Mouse (Mus musculus): Measurements from ENCODE around the gene Prkci. TPM values are rescaled to one million over a fixed set of nuclear protein-coding genes. Genes with fewer than 3 reads are reported as not detected.

Prkci gene
- 10 to 100 TPM; 60.9 to 65.0 TPM for total RNA-seq (2021)
- long read RNA-seq, experiment 1, full-length matches to known transcripts, result 40 of 59 reads
- long read RNA-seq, experiment 1, partial matches to known transcripts, result 3 of 59 reads
- long read RNA-seq, experiment 1, other reads (novel, unspliced or antisense), result 16 of 59 reads
- long read RNA-seq, experiment 2, full-length matches to known transcripts, result 48 of 69 reads
- long read RNA-seq, experiment 2, partial matches to known transcripts, result 15 of 69 reads
- long read RNA-seq, experiment 2, other reads (novel, unspliced or antisense), result 6 of 69 reads

DNA sequence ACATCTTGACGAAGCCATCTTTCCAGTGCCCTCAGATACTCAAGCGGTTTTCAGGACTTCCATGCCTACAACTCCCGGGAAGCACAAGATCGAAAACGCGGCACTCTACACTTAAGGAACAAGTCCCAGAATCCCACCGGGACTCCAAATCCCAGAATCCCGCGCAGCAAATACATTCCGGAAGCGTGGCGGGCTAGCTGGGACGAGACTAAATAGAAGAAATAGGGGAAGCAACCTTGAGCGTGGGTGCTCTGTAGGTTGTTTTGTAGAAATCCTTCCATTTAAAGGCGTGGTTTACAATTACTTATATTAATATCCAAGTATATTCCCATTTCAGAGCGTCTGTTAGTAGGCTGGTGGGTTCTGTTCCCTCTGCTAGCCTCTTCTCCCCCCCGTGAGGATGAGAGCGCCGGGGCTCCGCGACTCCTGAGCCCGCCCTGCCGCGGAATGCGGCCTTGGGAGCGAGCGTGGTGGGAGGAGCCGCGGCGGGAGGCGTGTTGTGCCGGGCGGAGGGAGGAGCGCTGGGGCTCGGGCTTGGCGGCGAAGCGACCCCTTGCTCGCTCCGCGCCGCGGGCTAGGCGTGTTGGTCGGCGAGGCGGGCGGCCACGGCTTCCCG, at the start of gene Prkci:
Gene Prkci (plus strand): TSS at position 465 of the 616 bp plus-strand sequence.
- Histone ChIP-seq H3K4me3 (peak within 1 kb of the TSS; percentile 84), H3K27ac (peak within 1 kb of the TSS; percentile 95)
- TF ChIP-seq CTCF (conservative IDR thresholded peaks at IDR 0.05), result no peak
- DNase-seq (ENCODE audit: low spot score in 2 of 2), result peak; percentile 92

DNA sequence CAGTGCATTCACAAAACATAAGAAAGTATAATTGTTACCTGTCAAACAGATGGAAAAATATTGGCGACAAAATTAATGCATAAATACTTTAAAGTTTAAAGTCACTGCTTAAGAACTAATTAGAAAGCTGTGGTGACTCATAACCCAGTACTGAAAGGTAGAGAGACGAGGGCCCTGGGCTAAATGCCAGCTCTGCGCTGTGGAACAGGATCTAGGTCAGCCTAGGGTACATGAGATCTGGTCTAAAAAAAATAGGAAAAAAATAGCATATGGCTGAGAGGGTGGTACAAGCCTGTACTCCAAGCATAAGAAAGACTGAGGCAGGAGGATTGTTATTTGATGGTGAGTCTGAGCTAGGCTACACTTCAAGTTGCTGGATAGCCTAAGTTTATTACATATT, 43.9 kb upstream of the Prkci start:
- TF ChIP-seq CTCF (conservative IDR thresholded peaks at IDR 0.05), result no peak
- H3K4me3 ChIP-seq, result no peak overlapping the region
- no peak for DNase-seq (ENCODE audit: low spot score in 2 of 2)
- H3K27ac ChIP-seq, result no peak overlapping the region

DNA sequence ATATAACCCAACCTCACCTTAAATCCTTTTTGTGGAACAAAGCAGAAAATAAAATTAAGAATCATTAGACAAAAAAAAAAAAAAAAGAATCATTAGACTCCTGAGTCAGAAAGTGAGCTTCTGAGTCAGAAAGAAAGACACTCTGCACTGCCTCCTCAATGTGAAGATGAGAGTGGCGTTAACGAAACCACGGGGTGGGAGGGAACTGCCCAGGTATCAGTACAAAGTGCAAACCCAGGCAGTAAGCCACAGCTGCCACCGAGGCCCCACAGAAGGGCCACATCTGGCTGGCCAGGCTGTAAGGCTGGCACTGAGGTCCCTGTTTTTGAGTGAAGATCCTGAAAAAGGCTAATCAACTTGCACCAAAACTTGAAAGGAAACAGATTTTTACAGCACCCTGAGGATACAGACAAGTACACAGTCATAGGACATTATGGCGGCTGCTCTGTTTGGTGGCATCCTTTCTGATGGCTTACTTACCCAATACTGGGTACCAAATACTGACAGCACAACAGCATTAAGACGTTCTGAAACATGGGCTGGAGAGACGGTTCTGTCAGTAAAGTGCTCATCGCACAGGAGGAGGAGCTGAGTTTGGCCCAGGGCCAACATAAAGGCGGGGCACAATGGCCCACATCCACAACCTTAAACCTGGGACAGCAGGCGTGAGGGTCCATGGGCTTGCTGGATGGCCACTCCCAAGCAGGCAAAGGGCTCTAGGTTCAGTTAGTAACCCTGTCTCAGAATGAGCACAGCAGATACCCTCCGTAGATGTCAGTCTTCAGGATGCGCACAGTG, 43.1 kb upstream of the Prkci start:
- no peak for TF ChIP-seq CTCF (conservative IDR thresholded peaks at IDR 0.05)
- H3K27ac ChIP-seq, result no peak overlapping the region
- no peak for DNase-seq (ENCODE audit: low spot score in 2 of 2)
- H3K4me3 ChIP-seq, result no peak overlapping the region

- no peak for TF ChIP-seq CTCF (conservative IDR thresholded peaks at IDR 0.05)
Observed at GRCm38 (mm10) chr3:30956327-30956726, 39.2 kb upstream of the Prkci start.

DNA sequence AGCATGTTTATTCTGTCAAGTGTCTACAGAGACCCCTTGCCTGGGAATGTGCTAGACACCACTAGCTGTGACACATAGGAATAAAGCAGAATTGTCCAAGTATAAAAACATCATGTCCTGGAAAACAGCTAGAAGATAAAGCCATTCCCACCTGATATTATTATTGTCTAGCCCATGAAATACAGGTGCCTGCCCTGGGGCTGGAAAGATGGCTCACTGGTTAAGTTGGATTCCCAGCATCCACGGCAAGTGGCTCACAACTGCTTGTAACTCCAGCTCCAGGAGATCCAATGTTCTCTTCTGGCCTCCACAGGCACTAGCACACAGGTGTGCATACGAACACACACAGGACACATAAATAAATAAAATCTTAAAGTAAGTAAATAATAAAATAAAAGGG, 36.8 kb upstream of the Prkci start:
- DNase-seq (ENCODE audit: low spot score in 2 of 2), result no peak
- TF ChIP-seq CTCF (conservative IDR thresholded peaks at IDR 0.05), result no peak
- Histone ChIP-seq H3K27ac (no peak overlapping the region), H3K4me3 (no peak overlapping the region)

More at GRCm38 (mm10) chr3:30956327-30956726, 39.2 kb upstream of the Prkci start:
- no peak overlapping the region for H3K27ac ChIP-seq
- no peak overlapping the region for H3K4me3 ChIP-seq
- DNase-seq (ENCODE audit: low spot score in 2 of 2), result no peak

DNA sequence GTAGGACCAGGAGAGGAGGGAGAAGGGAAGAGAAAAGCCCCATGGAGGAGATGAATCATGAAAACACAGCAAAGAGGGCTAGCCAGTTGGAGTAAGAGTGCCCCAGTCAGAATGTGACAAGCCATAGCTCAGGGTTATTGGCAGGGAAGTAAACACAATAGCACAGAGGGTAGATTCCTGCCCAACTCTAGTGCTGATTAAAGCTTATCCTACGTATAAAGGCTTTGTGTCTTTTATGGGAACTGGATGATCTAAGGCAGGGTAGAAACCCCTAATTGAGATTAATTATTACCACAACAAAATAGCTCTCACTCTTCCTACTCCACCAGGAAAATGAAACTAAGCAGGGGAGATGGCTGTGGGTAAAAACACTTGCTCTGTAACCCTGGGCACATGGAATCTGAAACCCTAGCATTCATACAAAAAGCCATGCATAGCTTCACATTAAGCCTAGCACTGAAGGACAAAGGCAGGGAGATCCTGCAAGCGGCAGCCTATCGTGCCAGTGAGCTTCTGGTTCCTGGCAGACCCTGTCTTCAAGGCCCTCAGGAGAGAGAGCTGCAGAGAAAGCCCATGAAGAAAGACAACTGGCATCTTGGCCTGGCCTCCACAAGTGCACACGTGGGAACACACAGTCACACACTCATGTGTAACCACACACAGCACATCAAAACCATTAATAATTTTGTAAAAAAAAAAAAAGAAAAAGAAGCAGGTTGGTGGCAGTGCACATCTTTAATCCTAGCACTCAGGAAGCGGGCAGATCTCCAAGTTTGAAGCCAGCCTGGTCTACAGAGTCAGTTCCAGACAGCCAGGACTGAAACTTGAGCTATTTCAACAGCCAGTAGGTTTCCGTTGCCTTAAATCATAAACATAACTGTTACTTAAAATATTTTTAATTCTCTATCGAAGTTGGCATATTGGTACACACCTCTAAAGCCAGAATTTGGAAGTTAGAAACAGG, 35.4 kb upstream of the Prkci start:
- no peak for DNase-seq (ENCODE audit: low spot score in 2 of 2)
- Histone ChIP-seq H3K4me3 (no peak overlapping the region), H3K27ac (no peak overlapping the region)
- TF ChIP-seq CTCF (conservative IDR thresholded peaks at IDR 0.05), result no peak

DNA sequence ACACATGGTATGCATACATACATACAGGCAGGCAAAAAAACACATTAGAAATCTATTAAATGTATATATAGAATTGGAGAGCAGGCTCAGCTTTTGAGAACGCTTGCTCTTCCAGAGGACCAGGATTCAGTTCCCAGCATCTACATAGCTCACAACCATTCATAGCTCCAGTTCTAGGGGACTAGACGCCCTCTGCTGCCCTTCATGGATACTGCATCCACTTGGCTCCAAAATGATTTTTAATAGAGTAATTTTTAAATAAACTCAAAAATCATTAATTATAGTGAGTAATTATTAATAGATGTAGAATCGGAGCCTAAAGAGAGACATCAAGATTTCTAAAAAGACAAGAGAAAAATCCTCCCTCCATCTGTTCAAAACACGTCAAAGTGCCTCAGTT, 32.4 kb upstream of the Prkci start:
- Histone ChIP-seq H3K27ac (no peak overlapping the region), H3K4me3 (no peak overlapping the region)
- peak; percentile 68 for TF ChIP-seq CTCF (conservative IDR thresholded peaks at IDR 0.05)
- no peak for DNase-seq (ENCODE audit: low spot score in 2 of 2)

DNA sequence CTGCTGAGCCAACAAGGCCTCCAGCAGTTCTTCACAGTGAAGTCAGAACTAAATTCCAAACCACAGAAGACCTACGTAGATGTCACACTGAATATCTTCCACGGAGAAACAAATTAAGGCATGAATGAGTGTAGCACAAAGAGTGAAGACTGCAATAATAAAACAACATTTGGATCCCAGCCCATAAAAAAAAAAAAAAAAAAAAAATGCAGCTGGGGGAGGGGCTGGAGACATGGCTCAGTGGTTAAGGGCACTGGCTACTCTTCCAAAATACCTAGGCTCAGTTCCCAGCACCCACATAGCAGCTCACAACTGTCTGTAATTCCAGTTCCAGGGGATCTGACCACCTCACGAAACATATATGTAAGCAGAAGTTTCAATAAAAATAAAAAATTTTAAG, 31.3 kb upstream of the Prkci start:
- no peak for TF ChIP-seq CTCF (conservative IDR thresholded peaks at IDR 0.05)
- Histone ChIP-seq H3K4me3 (no peak overlapping the region), H3K27ac (no peak overlapping the region)
- no peak for DNase-seq (ENCODE audit: low spot score in 2 of 2)

DNA sequence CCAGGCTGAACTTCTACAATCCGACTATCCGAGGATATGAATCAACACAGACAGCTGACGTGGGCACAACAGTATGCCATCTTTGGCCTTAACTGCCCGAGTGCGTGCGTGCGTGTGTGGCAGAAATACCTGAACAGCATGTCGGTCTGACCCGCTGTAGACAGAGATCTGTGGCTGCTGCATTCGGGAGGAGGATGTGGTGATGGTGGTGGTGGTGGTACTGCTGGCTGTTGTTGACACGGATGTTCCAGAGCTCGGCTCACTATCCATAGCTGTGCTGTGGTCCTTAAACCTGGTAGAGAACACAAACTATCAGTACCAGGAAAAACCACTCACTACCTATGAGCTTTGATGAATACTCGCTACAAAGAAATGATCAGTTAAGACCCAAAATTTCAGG, 29.9 kb upstream of the Prkci start:
- H3K4me3 ChIP-seq, result no peak overlapping the region
- no peak for TF ChIP-seq CTCF (conservative IDR thresholded peaks at IDR 0.05)
- DNase-seq (ENCODE audit: low spot score in 2 of 2), result no peak

GRCm38 (mm10) chr3:30968531-30969092, 26.9 kb upstream of the Prkci start:
- no peak for TF ChIP-seq CTCF (conservative IDR thresholded peaks at IDR 0.05)
- DNase-seq (ENCODE audit: low spot score in 2 of 2), result peak; percentile 21 to 41
- peak overlapping the region; percentile 99 for H3K4me3 ChIP-seq
- H3K27ac ChIP-seq, result peak overlapping the region; percentile 98

More for the DNA sequence above, 29.9 kb upstream of the Prkci start:
- H3K27ac ChIP-seq, result no peak overlapping the region

- H3K4me3 ChIP-seq, result peak within 1 kb of the TSS; percentile 99
- DNase-seq (ENCODE audit: low spot score in 2 of 2), result peak; percentile 92 to 93
- TF ChIP-seq CTCF (conservative IDR thresholded peaks at IDR 0.05), result no peak
- peak within 1 kb of the TSS; percentile 98 for H3K27ac ChIP-seq
Observed at GRCm38 (mm10) chr3:30969104-30969581, 26.4 kb upstream of the Prkci start, which contains the start of gene Phc3. TSS of gene Phc3 (minus strand) at chr3:30969415.

Data from layer of hippocampus, adult 2 months (tissue).